Mouse (Mus musculus) thymus, postnatal 10 days (tissue): ENCODE measurements at regions not wholly inside any gene's neighbourhood (a gene's known extent, or its start where the extent isn't known, plus 50 kb on each side); places are given as distances from the start of the nearest gene placed in this dataset.

Experiments
- DNase-seq, 2 experiments: peaks; one replicate each; pipeline ENCODE4 v3.0.0; 2021; ENCODE audit warnings: low spot score in 2 of 2

DNA sequence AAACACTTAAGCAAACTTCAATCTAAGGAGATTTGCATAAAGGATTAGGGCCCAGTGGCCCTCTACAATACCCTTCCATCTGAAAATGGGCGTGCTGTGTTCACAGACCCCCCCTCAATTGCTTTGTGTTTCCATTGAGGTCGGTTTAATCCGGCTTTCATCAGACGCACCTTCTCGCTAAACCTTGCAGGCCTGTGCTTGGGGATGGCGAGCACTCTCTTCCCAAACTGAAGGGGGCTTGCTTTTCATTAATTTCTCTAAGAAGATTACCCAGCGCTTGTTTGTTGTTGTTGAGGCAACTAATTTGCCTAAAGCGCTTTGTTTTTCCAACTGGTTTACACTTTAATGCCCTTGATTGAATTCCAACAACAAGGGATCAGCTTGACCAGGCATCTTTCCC, 268.8 kb upstream of the Irx3 start:
- DNase-seq: no peak

DNA sequence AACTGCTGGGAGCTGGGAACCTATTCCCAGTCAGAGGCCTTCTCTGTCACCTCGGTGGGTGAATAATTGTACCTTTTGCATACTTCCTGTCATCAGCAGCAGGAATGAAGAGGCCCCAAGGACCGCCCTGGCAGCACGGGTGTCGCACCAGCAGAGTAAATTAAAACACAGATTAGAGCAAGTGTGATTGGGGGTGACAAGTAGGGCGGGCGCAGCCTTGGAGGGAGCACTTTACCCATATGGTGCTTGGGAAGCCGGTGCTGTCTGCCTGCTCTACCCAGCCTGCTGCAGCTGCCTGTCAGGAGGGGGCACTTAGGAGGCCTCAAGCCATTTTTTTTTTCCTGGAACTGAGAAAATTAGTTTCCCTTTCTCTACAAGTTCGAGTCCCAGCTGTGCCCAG, 264.6 kb upstream of the Irx3 start:
- no peak for DNase-seq

DNA sequence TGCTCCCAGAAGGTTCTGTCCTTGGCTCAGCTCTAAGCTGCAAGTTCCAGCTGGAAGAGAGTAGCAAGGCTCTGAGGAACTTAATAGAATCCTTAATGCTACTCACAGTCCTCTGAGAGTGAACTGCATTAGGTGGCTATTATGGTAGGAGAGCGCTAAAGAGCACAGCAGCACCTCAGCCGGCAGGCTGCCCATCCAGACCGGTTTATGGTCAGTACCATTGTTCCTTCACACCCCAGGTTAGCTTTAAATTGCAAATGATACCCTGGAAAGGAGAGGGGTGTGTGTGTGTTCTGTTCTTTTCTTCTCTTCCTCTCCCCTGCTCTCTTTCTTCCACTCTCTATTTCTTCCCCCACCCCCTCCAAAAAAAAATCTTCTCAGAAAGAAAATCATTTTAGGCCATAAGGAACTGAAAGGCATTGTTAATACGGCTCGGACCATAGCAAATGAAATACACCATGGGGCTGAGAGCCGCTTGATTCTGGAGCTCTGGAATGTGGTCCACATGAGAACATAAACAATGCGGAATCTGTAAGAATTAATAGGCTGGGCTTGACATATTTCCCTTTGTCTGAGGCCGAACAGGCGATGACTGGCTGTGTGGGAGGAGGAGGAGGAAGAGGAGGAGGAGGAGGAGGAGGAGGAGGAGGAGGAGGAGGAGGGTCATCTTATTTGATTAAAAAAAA, 263.8 kb upstream of the Irx3 start:
- no peak for DNase-seq

DNA sequence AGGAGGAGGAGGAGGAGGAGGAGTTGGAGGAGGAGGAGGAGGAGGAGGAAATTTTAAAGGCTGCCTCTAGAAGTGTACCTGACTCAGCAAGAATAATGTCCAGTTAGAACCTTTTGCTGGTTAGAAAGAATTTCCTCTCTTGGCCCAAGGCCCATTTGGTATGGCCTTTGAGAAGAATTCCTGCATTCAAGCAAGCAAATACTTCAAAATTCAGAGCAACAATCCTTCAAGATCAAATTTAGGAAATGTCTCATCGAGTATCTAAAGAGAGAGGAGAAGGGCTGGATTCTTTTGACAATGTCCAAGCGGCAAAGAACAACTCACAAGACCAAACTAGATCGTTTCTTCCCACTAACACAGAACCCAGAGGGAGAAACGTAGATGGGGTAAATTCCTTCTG, 263.1 kb upstream of the Irx3 start:
- no peak for DNase-seq

DNA sequence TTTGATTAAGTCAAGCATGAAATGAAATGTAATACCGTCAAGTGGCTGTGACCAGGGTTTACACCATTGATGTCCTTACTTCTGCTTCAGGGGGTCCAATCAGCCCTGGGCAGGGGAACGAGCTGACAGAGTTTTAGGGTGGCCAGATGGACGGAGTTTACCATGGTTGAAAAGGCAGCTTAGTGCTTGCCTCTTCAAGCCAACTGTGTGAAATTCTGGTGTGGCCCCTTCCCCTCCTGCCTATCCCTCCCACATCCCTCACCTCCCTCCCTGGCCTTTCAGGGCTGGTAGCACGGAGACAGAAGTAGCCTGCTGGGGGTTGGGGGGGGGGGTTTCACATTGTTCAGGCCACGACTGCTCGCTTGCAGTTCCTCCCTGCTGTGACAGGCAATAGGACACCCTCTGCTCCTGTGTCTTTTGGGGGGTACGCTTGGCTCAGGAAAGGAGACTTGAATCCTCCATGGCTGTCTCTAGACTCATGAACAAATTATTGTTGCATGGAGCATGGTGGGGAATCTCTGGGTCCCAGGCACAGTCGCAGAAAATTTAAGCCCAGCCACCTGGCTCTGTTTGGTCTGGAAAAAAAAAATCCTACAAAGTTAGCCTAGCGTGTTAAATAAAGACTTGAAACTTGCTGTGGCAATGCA, 262.4 kb upstream of the Irx3 start:
- no peak for DNase-seq

DNA sequence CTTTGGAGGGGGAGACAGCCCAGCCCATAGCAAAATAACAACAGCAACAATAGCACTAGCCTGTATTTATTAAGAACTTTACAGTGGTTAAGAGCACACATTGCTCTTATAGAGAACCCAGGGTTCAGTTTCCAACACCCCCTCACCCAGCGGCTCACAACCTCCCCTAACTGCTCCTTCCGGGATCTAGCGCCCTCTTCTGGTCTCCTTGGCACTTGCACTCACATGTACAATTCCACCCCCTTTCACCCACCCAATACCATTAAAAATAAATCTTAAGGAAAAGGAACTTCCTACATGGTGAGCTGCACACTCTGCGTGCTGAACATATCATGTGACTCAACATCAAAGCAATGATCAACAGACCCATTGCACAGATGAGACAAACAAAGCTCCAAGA, 261.5 kb upstream of the Irx3 start:
- DNase-seq: no peak

DNA sequence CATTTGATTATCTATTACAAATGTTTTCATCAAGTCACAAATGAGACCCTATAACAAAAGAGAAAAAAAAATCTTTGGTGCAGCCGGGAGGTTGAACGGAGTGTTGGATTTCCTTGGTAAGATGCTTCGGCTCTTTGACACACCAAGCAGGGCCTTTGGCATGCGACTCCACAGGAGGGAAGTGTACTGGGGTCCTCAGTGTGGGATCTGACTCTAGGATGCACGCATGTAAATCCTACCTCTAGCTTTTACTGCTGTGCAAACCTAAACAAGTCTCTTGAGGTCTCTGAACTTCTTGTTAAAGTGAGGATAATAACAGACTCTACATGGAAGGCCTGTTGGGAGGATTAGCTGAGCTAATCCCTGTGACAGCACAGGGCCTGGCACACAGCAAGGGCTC, 257.6 kb upstream of the Irx3 start:
- no peak for DNase-seq

DNA sequence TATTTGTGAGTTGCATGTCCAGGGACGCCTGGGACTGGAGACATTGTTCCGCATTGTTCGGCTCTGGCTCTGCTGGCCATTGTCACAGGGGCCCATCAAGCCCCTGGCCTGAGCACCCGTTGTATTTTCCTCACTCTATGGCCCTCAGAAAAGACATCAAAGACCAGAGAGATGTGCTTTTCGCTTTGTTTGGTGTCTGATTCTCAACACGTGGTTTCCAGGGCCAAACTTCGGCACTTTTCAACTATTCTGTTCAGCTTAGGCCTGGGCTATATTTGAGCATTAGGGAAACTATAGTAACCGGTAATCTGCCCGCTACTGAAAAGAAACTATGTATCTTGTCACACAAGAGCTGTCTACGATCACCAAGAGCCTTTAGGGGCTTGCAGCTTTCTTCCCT, 257.1 kb upstream of the Irx3 start:
- no peak for DNase-seq

DNA sequence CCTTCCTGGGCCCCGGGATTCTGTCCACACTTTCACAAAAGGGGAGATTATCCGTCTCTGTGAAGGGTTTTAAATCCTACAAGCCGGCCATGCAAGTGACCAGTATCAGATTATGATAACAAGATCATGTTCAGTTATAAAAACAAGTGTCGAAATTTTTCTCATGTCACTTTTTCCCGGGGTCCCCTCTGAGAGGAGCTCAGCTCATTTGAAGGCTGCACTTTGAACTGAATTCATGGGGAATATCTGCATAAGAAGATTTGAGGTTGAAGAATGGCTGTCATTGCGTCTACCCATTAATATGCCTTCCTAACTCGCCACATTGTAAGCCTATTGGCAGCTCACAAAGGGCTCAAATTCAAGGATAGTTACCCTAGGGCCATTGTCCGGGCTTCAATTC, 256.0 kb upstream of the Irx3 start:
- DNase-seq: no peak

DNA sequence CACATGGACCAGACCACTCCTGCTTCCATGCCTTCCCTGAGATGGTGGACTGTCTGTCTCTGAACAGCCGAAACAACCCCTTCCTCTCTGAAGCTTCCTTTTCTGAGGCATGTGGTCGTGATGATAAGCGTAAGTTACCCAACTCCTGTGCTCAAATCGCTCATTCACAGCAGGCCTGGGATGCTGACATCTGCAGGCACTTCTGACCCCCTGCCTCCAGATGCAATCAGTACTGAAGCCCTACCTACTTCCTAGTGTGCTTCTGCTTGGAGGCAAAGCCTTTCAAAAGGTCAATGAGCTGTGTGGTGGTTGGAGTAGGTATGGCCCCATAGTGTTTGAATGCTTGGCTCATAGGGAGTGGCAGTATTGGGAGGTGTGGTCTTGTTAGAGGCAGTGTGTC, 253.7 kb upstream of the Irx3 start:
- no peak for DNase-seq

DNA sequence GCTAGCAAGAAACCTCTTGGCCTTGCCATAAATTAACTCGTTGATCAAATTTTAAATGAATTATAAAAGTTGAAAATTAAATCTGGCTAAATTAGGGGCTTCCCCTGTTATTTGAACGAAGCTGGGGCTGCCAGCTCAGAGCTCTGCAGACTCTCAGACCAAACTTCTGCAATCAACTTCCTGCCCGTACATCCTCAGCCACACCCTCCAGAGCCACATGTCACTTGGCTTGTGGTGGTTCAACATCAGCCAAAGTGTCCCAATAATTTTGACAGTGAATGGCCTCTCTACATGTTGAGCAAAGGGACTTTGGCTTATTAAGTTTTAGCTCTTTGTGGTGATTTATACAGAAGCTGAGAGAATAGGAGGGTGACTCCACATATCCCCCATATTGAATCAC, 242.8 kb upstream of the Irx3 start:
- DNase-seq: no peak

DNA sequence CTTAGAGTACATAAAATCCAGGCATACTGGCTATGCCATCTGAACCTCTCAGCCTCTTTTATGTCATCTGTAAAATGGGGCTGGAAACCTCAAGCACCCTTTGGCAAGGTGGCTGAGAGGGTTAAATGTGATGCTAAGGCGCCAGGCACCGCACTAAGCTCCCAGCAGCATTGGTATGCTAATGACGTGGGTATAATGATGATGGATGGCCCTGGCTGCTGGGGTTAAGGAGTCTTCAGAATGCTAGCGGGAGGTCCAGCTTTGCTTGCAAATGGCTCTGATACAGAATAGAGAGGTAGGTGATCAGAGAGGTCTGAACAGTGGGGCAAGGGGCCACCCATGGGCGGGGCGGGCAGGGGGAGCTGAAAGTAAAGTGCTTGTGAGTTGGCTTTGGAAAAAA, 241.1 kb upstream of the Irx3 start:
- no peak for DNase-seq

DNA sequence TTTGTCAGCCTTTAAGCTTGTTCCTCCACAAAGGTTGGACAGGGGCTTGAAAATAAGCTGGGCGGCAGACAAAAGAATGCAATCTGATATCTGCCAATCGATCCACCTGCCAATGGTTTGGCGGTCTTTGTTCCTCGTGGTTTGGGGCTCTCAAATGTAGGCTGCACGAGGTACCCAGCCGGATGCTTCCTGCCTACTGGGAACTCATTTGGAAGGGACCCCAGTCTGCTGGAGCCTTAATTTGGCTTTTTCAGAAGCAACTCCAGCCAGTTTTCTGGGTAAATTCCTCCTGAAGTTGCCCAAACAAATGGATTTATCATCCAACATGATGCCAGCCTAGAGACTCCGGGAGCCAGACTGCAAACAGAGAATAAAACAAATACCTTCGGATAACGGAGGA, 228.1 kb upstream of the Irx3 start:
- DNase-seq: no peak

DNA sequence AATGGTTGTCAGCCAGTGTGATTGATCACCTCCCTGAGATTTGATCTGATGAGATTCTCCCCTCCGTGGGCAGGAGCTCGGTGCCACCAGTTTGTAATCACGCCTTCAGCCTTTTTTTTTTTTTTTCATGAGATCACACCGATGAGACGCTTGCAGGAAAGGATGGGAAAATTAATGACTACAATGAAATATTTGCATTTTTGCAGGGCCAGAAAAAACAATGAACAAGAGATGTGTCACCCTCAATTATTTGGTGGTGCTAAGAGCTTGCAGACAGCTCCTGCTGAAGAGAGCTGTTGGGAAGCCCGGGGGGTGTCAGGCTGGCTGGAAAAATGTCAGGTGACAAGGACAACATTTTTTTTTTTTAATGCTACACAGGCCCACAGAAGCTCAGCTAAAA, 227.6 kb upstream of the Irx3 start:
- no peak for DNase-seq

DNA sequence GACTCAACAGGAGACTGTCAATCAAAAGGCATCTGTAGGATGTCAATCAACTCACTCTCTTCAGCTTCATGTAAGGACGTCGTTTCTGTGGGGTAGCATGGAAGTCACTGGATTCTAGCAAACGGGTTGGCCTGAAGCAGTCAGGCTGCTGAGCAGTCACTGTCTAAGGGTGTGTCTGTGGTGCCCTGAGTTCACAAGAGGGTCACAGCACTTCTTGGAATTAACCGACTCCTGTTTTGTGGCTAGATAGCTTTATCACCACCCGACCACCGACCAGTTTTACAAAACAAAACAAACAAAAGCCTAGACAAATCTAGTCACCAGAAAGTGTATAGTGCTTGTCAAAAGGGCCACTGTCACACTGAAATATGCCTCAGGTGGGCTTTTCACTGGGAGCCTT, 226.4 kb upstream of the Irx3 start:
- DNase-seq: no peak

DNA sequence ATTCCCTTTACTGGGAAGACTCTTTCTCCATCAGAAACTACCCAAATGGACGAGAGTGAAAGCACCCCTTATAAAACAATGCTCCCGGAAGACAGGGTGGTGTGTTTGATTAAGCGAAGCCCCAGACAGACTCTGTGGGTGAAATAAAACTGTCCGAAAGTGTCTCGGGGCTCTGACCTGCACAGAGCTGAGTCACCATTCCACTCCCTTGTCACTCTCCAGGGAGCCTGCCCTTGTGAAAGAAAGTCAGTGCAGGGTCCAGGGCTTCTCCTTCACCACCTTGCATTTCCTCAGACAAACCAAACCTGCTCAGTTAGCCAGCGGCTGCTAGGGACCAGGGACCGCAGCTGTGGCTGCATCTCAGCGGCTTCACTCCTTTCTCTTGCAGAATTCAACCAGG, 222.3 kb upstream of the Irx3 start:
- no peak for DNase-seq

DNA sequence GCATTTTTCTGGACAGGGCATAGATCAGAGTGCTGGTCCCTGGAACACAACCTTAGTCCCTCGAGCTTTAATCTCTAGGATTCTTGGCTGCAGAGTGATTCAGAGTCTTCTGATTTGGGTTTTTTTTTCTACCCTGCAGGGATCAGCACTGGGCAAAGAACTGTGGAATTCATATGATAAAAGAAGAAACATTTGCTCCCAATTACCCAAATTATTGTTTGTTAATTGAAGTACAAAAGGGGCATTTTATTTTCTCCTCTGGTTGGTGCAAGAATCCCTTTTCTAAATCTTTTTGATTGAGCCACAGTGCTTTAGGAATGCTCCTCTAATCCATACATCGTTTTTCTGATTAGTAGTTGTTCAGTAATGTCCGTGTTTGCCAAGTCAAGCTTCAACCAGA, 219.7 kb upstream of the Irx3 start:
- DNase-seq: no peak

DNA sequence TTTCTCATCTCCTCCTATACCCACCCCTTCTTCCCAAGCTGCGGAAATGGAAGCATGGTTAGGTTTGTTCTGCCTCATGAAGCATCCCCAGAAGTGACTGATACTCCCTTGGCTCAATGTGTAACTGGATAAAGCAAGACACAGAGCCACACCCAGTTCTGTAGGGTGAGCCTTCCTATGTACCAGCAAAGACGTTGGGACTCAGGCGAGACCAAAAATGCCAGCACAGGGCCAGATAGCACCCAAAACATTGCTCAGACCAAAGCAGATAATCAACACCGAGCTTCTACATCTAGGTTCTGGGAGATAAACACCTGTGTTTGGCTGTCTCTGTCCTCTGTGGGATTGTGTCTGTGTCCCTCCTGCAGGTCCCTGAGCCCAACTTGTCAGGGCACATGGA, 212.8 kb upstream of the Irx3 start:
- no peak for DNase-seq

DNA sequence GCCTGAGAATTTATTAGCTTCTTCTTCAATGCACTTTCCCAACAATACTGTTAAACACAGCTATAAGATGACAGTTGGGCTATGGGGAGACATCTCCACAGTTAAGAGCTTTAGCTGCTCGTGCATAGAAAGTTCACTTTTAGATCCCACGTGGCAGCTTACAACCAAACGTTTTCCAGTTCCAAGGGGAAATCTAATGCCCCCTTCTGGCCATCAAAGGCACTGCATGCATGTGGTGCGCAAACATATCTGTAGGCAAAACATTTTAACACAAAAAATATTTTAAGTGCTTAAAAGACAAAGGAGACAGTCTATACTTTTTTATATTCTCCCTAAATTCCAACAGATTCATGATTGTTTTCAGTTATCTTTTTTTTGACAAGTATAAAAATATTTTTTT, 211.3 kb upstream of the Irx3 start:
- no peak for DNase-seq

DNA sequence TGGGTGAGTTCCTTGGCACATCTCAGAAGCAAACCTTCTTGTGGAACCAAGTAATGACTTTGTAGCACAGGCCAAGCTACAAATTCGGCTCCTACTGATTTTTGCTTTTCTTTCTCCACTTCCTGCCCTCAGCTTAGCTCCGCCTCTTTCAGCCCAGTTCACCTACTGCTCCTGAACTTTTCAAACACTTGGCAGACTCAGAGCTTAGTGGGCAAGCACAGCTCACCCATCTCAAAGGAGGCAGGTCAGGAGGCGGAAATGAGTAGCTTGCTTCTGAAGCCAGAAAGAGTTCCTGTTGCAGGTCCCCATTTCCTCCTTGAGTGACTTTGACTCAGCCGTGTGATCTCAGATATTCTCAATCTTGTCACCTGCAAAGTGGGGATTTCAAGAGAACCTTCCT, 208.5 kb upstream of the Irx3 start:
- DNase-seq: no peak

DNA sequence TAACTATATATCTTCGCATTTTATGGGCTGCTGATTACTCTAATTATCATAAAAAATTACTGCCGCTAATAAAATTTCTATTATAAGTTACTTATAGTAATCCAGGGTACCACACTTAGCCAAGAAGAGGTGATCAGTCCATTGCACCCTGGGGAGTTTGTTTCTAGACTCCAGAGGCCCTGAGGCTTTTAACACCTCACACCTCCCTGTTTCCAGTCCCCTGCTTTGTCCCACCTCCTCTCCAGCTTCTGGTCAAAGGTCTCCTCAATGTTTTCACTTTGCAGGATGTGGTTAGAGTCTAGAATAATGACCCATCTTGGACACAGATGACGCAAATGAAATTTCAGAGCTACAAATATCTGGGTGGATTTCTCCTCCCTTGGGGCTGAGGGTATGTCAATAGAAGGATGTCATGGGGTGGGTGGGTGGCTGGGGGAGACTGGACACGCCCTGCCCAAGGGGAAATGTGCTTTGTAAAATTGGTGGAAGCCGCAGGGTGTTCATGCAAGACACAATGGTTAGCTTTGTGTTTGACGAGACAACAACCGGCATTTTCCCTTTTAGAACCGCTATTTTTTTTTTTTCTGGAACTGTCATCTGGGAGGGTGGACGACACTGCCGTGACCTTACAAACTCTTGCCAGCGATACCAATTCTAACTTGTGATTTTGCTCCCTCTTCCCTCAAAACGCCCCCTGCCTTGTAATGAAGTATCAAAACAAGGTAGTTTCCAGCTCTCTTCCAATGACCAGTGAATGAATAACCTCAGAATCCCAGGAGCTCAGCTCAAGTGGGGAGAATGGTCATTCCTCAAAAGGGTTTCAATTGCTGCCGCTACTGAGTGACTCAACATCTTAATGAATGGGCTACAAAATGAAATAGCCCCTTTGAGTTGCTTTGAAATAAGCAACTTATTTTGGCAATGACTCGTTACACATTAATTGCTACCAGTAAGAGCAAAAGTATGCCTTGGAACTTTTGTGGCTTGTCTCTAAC, 207.0 kb upstream of the Irx3 start:
- DNase-seq: no peak

DNA sequence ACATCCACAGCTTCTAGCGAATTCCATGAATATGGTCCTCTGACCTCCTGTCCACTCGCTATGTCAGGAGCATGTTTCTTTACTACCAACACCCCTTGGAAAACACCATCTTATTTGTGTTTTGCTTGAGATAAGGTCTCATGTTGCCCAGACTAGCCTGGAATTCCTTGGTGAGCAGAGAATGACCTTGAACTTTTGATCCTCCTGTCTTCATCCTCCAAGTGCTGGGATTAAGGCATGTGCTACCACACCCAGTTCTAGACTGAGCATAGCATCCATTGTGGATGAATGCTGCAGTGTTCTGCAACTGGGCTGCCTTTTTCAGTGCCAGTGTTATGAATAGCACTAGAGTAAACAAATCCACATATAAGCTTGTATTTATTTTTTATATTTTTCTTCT, 203.2 kb upstream of the Irx3 start:
- DNase-seq: no peak

DNA sequence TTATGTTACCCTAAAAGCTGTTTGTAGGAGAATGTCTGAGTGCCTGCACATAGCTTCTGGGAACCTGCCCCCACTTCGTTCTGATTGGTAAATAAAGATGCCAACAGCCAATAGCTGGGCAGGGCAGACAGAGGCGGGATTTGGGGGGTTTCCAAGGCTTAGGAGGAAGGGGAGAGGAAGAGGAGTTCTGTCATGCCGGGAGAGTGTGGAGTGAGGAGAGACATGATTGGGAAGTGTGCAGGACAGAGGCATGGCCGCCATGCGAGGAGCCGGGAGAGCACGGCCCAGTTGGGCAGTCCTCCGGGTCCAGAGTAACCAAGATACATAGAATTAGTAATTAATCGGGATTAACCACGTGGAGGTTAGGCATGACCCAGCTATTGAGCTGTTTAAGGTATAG, 202.7 kb upstream of the Irx3 start:
- DNase-seq: no peak
